Mouse (Mus musculus) adrenal gland, adult 18-20 months (tissue): Measurements from ENCODE around the gene Efhd2. TPM values are rescaled to one million over a fixed set of nuclear protein-coding genes. Genes with fewer than 3 reads are reported as not detected.

Experiments
- DNase-seq, 2 experiments: peaks; one replicate each; pipeline ENCODE4 v3.0.0; 2021 to 2022; ENCODE audit warnings: low spot score in 2 of 2
- total RNA-seq, 2 experiments: library from RNA; stranded (reverse); gene quantifications; 1 replicate in 1 of 2; 2 replicates in 1 of 2; pipeline ENCODE4 v1.2.3; 2021

Gene Efhd2
- total RNA-seq, 2 experiments from 2014 or later: 26.3 to 28.4 TPM

GRCm38 (mm10) chr4:141881950-141882349, 7.2 kb upstream of the Efhd2 start:
- no peak for DNase-seq

GRCm38 (mm10) chr4:141881289-141881914, 6.7 kb upstream of the Efhd2 start:
- no peak for DNase-seq

DNA sequence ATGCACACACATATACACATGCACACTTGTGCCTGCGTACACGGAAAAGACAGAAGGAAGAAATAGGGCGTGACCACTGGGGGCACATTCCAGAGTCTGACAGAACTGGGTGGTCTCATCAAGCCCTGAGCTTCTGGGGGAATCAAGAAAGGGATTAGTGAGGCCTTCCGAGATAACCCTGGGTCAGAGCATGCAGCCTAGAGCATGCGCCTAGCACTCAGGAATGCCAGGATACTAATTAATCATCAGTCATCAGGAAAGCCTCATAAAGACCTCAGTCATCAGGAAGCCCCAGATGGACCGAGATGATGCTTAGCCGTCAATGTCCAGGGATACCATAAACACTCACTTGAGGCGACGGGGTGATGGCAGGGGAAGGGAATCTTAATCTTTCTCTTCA, 5.2 kb upstream of the Efhd2 start:
- DNase-seq: no peak

- no peak for DNase-seq
These were observed 4.4 kb upstream of the Efhd2 start for GRCm38 (mm10) chr4:141879074-141879473.

DNA sequence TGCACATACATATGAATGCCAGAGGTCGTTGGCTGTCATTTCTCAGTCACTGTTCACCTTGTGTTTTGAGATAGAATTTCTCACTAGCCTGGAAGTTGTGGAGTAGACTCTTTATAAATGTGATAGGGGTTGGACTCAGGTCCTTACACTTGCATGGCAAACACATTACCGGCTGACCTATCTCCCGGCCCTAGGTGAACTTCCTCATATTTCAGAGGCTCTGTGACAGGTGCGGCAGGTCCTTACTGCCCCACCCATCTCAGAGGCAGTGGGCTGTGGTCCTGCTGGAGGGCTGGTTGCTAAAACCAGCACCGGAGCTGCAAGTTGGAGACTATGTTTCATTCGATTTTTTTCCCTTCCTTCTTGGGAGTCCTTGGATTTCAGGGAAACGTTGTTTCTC, 3.9 kb upstream of the Efhd2 start:
- DNase-seq: no peak

DNA sequence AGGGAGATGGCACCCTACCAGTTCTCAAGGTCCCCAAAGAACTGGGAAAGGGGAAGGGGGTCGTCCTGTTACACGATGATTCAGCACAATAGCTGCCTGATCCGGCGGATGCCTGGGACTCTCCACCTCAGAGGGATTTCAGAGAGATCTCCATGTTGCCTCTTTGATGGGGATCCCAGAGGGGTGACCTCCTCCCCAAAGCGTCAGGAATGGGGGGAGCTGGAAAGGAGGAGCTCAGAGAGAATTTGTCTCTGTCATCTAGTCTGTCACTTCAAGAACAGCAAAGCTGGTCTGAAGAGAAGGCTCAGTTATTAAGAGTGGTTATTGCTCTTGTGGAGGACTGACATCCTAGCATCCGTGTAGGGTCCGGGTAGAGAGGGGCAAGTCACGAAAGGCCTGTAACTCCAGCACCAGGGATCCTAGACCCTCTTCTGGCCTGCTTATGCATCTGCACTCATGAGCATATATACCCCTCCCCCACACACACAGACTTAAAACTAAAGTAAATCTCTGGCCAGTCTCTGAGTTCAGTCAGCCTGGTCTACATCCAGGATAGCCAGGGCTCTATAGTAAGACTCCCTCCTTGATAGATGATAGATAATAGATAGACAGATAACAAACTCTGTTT, 875 bp upstream of the Efhd2 start:
- DNase-seq: no peak

DNA sequence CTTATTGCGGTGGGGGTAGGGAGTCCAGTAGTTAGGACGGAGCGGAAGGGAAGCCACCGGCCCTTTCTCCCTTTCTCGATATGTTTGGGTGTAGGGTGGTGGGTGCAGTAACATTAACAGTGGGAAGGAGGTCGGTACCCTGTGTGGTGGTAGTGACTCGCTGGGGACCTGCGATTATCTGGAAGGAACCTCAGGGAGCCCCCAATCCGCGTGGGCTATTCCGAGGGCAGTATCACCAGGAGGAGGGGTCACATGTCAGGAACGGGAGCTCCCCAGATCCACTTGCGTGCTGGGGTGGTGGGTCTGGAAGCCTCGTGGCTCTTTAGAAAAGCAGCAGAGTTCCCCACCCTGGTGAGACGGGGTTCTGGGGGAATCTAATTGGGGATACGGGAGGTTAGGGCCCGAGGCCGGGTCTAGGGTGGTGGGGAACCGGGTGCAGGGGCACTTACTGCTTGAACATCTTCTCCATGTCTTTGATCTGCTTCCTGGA, 564 bp downstream of the Efhd2 start:
- DNase-seq: no peak

- no peak for DNase-seq
These were observed 1.7 kb downstream of the Efhd2 start for GRCm38 (mm10) chr4:141872977-141873376.

- no peak for DNase-seq
These were observed 2.8 kb downstream of the Efhd2 start for GRCm38 (mm10) chr4:141871909-141872308.

- DNase-seq: no peak
These were observed 3.4 kb downstream of the Efhd2 start for GRCm38 (mm10) chr4:141871333-141871725.

DNA sequence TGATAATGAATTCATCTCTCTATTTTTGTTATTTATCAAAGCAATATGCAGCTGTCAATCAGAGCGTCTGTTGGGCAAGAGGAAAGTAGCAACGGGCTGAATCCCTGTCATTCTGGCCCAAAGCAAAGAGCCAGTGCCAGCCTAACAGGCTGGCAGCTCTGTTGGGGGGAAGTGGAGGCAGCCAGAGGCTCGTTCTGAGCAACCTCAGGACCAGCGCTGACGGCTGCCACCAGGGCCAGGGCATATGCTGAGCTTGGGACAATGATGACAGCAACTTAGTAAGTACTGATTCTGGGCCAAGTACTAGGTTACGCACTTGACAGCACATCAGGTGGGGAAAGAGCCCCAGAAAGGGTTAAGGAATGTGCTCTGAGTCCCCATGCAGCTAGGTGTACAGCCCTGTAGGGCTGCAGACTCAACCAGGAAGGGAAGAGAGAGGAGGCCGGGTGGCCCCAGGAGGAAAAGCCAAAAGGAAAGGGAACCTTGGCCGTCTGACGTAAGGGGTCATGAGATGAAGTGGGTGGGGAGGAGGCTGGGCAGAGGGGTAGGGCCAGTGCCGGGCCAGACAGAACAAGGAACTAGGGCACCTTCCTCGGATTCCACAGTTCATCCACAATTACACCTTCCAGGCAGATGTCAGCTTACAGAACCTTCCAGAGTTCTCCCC, 3.9 kb downstream of the Efhd2 start:
- DNase-seq: no peak

- DNase-seq: no peak
These were observed 5.1 kb downstream of the Efhd2 start for GRCm38 (mm10) chr4:141869436-141870215.

DNA sequence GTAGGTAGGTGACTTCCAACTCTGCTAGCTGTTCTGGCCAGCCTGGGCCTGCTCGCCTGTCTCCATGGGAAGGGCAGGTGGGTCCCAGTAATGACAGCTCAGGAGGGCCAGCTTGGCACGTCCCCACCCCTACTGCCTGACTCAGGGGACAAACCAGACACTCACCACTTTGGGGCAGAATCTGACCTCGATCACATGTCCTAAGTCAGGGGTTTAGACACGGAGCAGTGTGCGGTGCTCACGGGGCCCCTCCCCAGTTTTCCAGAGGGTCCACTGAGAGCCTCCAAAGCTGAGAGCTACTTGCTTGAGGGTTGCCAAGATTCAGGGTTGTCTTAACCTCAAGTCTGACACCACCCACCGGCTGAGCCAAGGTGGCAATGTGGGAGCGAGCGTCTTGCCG, 6.7 kb downstream of the Efhd2 start:
- no peak for DNase-seq

GRCm38 (mm10) chr4:141867498-141867897, 7.2 kb downstream of the Efhd2 start:
- DNase-seq: peak in 1 of 2 experiments; percentile 55

- no peak for DNase-seq
These were observed 7.7 kb downstream of the Efhd2 start for GRCm38 (mm10) chr4:141866933-141867490.

DNA sequence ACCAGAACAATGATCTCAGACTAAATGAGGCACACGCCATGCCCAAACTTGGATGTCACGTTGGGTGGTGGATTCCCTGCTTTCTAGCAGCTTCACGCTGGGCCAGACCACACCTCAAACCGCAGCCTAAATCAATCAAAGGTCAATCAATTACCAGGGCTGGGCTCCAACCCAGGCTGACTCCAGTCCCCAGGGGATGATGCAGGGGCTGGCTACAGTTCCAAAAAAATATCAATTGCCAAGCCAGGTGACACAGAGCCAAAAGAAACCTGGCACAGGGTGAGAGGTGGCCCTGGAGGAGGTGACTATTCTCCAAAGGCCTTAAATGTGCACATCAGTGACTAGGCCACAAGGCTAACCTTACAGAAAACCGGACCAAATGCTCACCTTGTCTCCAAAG, 9.1 kb downstream of the Efhd2 start:
- no peak for DNase-seq

GRCm38 (mm10) chr4:141865006-141865405, 9.7 kb downstream of the Efhd2 start:
- no peak for DNase-seq

DNA sequence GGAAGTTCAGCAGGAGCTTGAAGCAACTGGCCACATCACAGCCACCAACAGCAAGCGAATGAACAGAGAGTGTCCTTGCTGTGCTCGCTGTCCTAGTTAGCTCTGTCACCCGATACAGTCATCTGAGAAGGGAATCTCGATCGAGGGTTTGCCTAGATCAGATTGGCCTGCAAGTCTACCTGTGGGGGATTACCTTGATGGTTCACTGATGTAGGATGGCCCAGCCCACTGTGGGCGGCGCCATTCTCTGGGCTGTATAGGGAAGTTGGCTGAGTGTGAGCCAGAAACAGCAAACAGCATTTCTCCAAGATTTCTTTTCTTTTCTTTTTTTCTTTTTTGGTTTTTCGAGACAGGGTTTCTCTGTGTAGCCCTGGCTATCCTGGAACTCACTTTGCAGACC, 10.2 kb downstream of the Efhd2 start:
- DNase-seq: no peak

DNA sequence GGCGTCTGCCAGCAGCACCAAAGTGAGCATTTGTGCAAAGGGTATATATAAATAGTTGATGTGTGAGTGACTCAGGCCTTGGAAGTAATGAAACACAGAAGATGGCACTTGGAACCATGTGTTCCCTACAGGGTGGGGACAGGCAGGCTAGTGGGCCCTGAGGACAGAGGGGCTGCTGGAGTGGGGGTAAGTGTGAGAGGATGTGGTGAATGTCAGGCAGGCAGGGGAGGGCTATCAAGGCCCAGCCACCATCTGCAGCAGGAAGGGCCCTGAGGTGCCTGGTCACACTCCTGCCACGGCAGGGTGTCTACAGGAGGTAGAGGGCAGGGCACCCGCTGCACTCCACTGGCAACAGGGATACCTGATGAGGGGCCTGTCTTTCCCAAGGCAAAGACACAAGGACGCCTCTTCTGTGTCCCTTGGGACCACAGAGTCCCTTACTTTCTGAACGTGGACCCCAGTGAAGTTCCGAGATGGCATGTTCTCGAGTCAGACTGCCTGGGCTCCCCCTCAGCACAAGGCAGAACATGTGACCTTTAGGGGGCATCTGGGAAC, 10.9 kb downstream of the Efhd2 start:
- DNase-seq: no peak

DNA sequence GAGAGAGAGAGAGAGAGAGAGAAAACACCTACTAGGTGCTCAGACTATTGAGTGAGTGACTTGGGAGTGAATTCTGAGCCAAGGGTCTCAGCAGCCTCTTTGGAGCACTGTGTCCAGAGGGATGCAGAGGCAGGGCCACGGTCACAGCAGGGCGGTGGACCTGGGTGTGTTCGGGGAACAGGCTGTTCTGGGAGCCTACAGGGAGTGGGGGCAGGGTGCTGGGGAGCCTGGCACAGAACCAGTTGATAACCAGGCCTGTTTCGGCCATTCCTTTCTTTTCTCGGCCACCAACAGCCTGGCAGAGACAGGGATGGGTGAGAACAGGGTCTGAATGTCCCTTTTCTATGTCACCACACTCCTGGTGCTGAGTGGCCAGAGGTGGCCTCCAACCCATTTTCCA, 11.9 kb downstream of the Efhd2 start:
- DNase-seq: no peak
